Mouse (Mus musculus) limb, embryonic 11.5 days (tissue): ENCODE results near the gene Mrgpre. TPM values are rescaled to one million over a fixed set of nuclear protein-coding genes. Genes with fewer than 3 reads are reported as not detected.
A peak's percentile ranks its signal among the peaks of the same experiment; 100 is the strongest.

Experiments used
- ATAC-seq: fragments of 200-750 bp; cut with Nextera tagmentation; 2 replicates; pipeline ENCODE4 v1.8.0; 2017; ENCODE audit warnings: low read depth; ENCODE audit not compliant: insufficient number of reproducible peaks, low FRiP score, low TSS enrichment
- DNase-seq: peaks from one replicate; pipeline ENCODE4 v3.0.0-alpha.2; 2015; ENCODE audit warnings: low spot score
- H3K27ac ChIP-seq: fragments of 300-500 bp; sonication (generic); replicated peaks from 2 replicates; pipeline ENCODE4 v1.5.1; 2014; ENCODE audit warnings: low read depth, mild to moderate bottlenecking, low read length
- H3K27me3 ChIP-seq: fragments of 300-500 bp; sonication (generic); 2 replicates; pipeline ENCODE4 v1.6.1; 2014; ENCODE audit warnings: mild to moderate bottlenecking, low read length, mixed read lengths; ENCODE audit not compliant: control insufficient read depth, insufficient read depth
- H3K36me3 ChIP-seq: fragments of 300-500 bp; sonication (generic); 2 replicates; pipeline ENCODE4 v1.6.1; 2014; ENCODE audit warnings: mild to moderate bottlenecking, low read length, moderate library complexity, mixed read lengths; ENCODE audit not compliant: control insufficient read depth, insufficient read depth
- H3K4me1 ChIP-seq: fragments of 300-500 bp; sonication (generic); 2 replicates; pipeline ENCODE4 v1.6.1; 2014; ENCODE audit warnings: low read length, mixed read lengths; ENCODE audit not compliant: control insufficient read depth, insufficient read depth
- H3K4me2 ChIP-seq: fragments of 300-500 bp; sonication (generic); 2 replicates; pipeline ENCODE4 v1.6.1; 2014; ENCODE audit warnings: low read depth, mild to moderate bottlenecking, moderate library complexity; ENCODE audit not compliant: severe bottlenecking
- H3K4me3 ChIP-seq: fragments of 300-500 bp; sonication (generic); 2 replicates; pipeline ENCODE4 v1.5.1; 2014; ENCODE audit warnings: low read depth, low read length
- H3K9ac ChIP-seq: fragments of 300-500 bp; sonication (generic); 2 replicates; pipeline ENCODE4 v1.6.1; 2014; ENCODE audit warnings: mild to moderate bottlenecking, low read length
- H3K9me3 ChIP-seq: fragments of 300-500 bp; sonication (generic); 2 replicates; pipeline ENCODE4 v1.6.1; 2016; ENCODE audit warnings: low read length; ENCODE audit not compliant: control insufficient read depth
- WGBS: fragments of 180-500 bp; shearing (Covaris S2); extraction: QIAGEN DNeasy Blood & Tissue Kit; methylation state at CpG from one replicate; pipeline ENCODE4 v1.1.7; 2014; 5-methylcytosine and 5-hydroxymethylcytosine counted together
- polyA plus RNA-seq: library from polyadenylated mRNA; unstranded; fragments of >200 nt; fragmentation: Nextera tagmentation; extraction: Ambion mirVana; gene quantifications from 2 replicates; pipeline ENCODE4 v1.2.1, GENCODE M21; 2014

Mrgpre gene
- polyA plus RNA-seq, 1 experiment from 2014 or later, result 2.2 TPM

DNA sequence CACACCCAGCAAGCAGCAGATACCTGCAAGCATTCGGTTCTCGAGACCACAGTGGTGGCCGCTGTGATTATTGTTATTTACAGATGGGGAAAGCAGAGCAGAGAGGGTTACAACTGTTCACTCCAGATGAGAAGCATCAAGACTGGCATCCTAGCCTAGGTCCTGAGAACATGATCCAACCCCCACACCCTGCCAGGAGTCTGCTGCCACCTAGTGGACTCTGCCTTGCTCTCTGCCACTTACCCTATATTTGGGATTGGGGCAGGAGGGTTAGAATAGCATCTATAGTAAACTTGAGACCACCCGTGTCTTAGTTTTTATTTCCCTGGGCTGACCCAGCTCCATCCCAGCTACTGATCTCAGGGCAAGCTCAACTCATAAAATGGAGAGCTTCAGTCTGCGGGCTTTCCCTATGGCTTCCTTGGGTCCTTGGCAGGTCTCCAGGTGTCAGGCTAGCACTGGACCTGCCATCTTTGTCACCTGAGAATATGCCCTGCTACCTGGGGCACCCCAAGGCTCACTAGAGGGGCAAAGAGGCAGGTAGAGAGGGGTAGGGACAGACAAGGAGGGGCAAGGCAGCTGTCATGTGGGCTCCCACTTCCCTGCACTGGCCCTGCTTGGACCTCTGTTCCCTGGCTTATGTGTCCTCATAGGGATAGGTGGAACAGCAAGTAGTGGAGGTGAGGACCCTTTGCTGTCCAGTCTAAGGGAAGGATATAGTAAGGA is 30.1 kb downstream of the Mrgpre start:
- H3K36me3 ChIP-seq, result no peaks in the 10 kb centered on the region
- ATAC-seq (no peak), DNase-seq (peak; percentile 77)
- no peaks in the 10 kb centered on the region for H3K9me3 ChIP-seq
- H3K4me2 ChIP-seq, result no peak overlapping the region
- no peak overlapping the region for H3K9ac ChIP-seq
- no peak overlapping the region for H3K4me3 ChIP-seq
- peaks cover 6% of the 10 kb centered on the region; the same call in 1 of the 2 replicates for H3K27me3 ChIP-seq
- no peaks in the 10 kb centered on the region for H3K4me1 ChIP-seq
- 48% methylated on average over 5 of the region's 5 CpGs for WGBS
- H3K27ac ChIP-seq, result no peak overlapping the region

DNA sequence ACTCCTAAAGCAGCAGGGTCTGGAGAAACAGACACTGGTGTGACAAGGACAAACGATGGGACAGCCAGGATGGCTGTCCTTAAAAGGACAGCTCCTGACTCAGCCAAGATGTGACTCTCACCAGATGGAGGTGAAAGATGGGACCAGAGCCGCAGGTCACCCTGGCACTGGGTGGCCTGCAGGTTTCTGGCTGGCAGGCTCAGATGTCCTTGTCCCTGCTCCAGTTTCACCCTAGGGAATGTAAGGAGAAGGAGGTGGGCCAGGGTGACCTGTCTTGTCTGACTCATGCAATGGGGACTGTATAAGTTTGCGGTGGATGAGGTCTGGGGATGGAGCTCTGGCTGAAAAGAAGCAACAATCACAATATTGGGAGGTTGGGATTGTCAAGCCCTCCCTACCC is 31.7 kb downstream of the Mrgpre start:
- Histone ChIP-seq H3K9ac (no peak overlapping the region), H3K36me3 (no peaks in the 10 kb centered on the region), H3K4me1 (no peaks in the 10 kb centered on the region), H3K27me3 (peaks cover 6% of the 10 kb centered on the region; the same call in 1 of the 2 replicates), H3K4me3 (no peak overlapping the region), H3K4me2 (no peak overlapping the region), H3K27ac (no peak overlapping the region), H3K9me3 (no peaks in the 10 kb centered on the region)
- no peak for DNase-seq
- no peak for ATAC-seq
- 72% methylated on average over 3 of the region's 3 CpGs for WGBS

DNA sequence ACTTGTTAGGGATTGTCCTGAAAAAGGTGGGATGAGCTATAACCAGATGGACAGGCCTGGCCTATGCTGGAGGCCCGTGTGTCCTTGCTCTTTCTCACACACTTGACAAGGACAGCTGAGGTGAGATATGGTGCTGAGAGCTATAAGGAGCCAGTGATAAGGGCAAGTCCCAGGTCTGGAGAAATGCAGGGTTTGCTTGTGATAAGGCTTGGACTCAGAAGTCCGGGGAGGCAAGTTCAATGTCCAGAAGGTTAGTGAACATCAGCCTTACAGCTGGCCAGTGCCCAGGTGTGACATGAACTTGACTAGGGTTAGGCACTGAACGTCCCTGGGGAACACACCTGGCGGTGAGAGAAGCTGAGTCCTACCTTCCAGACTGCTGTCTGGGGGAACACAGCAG is 32.2 kb downstream of the Mrgpre start:
- Histone ChIP-seq H3K27me3 (peaks cover 6% of the 10 kb centered on the region; the same call in 1 of the 2 replicates), H3K9ac (no peak overlapping the region), H3K9me3 (no peaks in the 10 kb centered on the region), H3K4me3 (no peak overlapping the region), H3K27ac (no peak overlapping the region), H3K4me1 (no peaks in the 10 kb centered on the region), H3K4me2 (no peak overlapping the region), H3K36me3 (no peaks in the 10 kb centered on the region)
- ATAC-seq (no peak), DNase-seq (no peak)
- 70% methylated on average over 4 of the region's 4 CpGs for WGBS

DNA sequence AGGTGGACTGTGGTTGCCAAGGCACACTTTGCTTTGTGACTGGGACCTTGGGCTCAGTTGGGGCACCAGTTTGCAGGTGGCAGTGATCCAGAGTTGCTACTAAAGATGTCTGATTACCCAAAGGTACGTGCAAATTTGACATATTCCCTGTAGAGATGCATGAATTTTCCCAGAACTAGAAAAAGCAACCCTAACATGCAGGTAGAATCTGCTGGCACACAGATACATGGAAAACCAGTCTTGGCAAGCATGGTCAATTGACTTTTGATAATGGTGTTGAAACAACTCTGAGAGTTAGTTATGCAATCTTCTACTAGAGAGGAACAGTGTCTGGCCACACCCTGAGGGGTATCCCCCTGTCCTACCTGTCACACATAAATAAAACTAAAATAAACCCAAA is 32.9 kb downstream of the Mrgpre start:
- H3K9me3 ChIP-seq, result no peaks in the 10 kb centered on the region
- no peaks in the 10 kb centered on the region for H3K4me1 ChIP-seq
- WGBS, result 81% methylated on average over 1 of the region's 1 CpGs
- DNase-seq, result no peak
- no peak overlapping the region for H3K27ac ChIP-seq
- H3K4me2 ChIP-seq, result no peak overlapping the region
- H3K27me3 ChIP-seq, result peaks cover 6% of the 10 kb centered on the region; the same call in 1 of the 2 replicates
- no peaks in the 10 kb centered on the region for H3K36me3 ChIP-seq
- H3K9ac ChIP-seq, result no peak overlapping the region
- ATAC-seq, result no peak
- no peak overlapping the region for H3K4me3 ChIP-seq

DNA sequence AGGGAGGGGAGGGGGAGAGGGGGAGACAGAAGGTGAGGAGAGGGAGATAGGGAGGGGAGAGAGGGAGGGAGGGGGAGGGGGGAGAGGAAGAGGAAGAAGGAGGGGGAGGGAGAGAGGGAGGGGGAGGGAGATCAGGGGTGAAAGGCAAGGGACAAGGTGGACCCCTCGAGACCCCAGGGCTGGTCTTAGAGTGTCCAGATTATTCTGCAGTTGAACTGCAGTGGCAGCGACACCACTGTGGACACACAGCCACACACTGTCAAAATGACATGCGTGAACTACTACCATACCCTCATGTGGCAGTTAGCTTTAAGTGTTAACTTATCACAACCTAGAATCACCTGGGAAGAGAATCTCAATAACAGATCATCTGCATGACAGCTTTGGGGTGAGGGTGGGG is 35.3 kb downstream of the Mrgpre start:
- no peaks in the 10 kb centered on the region for H3K4me1 ChIP-seq
- H3K27me3 ChIP-seq, result no peaks in the 10 kb centered on the region
- H3K27ac ChIP-seq, result no peak overlapping the region
- H3K4me2 ChIP-seq, result no peak overlapping the region
- no peak overlapping the region for H3K4me3 ChIP-seq
- no peaks in the 10 kb centered on the region for H3K36me3 ChIP-seq
- H3K9me3 ChIP-seq, result no peaks in the 10 kb centered on the region
- WGBS, result 65% methylated on average over 3 of the region's 3 CpGs
- DNase-seq (no peak), ATAC-seq (no peak)
- no peak overlapping the region for H3K9ac ChIP-seq

DNA sequence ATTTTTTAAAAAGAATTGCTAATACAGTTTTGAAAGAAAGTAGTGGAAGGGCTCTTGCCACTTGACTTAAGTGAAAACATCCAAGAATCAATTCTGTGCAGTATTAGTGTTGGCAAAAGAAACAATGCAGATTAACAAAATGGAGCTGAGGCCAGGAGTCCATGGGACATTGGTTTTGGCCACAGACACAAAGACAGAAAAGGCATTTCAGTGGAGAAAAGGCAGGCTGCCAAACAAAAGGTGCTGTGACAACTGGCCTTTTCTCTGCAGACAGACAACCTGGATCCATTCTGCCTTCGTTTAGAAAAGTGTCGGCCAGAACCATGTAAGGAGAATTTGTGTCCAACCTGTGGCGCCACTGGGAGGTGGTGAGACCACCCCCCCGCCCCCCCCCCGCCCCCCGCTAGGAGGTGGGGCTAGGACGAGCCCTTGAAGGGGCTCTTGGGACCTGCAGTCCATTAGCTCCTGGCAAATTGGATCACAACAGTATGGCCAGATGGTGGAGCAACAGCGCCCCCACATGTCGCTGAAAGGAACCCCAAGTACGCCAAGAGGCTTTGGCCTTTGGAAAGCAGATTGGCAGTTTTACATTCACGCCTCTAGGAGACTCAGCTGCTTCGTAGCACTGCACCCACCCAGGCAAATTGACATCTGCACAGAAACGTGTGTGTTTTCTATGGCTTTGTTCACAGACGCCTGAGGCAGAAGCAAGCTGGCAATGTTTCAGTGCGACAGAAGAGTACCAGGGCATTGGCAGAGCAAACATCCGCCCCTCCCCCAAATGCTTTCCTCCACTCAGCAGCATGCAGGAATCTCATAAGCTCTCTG is 36.0 kb downstream of the Mrgpre start:
- no peaks in the 10 kb centered on the region for H3K27me3 ChIP-seq
- ATAC-seq (peak; percentile 56), DNase-seq (peak; percentile 97)
- H3K4me1 ChIP-seq, result no peaks in the 10 kb centered on the region
- 0 out of 2 replicates have a peak overlapping the region, but pooled peaks have one; percentile 18 for H3K27ac ChIP-seq
- H3K36me3 ChIP-seq, result no peaks in the 10 kb centered on the region
- no peaks in the 10 kb centered on the region for H3K9me3 ChIP-seq
- H3K4me2 ChIP-seq, result peak overlapping the region; percentile 38
- H3K4me3 ChIP-seq, result no peak overlapping the region
- peak overlapping the region; percentile 45 for H3K9ac ChIP-seq
- 3% methylated on average over 16 of the region's 16 CpGs for WGBS

DNA sequence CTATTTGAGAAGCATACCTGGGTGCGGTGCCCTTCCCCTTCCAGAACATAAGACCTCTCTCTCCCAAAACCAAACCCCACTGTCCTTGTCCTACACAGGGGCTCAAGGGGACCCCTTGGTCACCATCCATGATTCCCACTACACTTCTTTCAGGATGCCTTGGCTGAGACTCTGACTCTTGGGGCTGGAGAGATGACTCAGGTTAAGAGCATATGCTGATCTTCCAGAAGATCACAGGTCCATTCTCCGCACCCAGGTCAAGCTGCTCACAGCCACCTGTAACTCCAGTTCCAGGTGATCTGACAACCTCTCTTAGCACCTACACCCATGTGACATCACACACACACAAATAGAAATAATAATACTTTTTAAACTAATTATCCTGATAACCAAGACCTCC is 43.6 kb downstream of the Mrgpre start:
- Histone ChIP-seq H3K4me1 (peaks cover 12% of the 10 kb centered on the region), H3K27ac (no peak overlapping the region)
- WGBS, result 28% methylated on average over 2 of the region's 2 CpGs

DNA sequence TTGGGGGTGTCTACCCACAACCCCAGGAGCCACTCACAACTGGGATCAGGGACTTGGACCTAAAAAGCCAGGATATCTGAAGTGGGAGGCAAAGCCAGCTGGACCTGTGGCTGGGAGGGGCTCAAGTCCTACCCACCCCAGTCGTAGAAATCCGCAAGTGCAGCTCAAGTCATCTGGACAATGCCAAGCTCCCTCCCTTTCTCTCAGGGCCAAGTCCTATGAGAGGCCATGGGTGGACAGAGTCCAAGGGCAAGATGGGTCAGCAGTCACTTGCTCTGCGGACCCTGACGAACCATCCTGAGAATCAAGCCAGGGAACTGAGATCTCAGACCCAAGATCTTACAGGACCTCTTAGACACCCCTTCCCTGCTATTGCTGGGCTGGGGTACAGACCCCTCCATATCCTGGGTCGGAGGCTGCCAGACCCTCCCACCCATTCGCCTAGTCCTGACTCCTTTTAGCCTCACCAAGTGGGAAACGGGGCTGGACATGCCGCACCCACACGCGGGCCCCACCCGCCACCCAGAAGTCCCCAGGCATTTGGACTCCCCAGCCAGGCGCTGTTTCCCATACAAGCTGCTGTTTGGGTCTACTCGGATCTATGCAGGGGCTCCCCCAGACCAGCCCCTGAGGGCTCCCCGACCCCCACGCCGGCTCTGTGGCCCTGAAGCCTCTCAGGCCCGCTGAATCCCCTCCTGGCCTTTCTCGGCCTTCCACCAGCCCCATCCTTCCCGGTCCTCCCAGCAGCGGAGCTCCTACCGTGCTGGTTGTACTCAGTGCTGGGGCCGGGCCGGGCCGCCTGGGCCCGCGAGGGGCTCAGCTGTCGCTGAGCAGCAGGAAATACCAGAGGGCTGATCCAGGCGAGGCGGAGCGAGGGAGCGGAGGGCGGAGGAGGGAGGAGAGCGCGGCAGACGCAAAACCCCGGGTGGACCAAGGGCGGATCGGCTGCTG is 44.5 kb downstream of the Mrgpre start:
- Histone ChIP-seq H3K4me1 (peaks cover 12% of the 10 kb centered on the region), H3K9ac (peak overlapping the region; percentile 90), H3K36me3 (no peaks in the 10 kb centered on the region), H3K4me2 (peak overlapping the region; percentile 84), H3K27me3 (no peaks in the 10 kb centered on the region), H3K27ac (peak overlapping the region; percentile 67; the same call in 1 of the 2 replicates), H3K9me3 (no peaks in the 10 kb centered on the region), H3K4me3 (peak overlapping the region; percentile 74)
- WGBS, result 2% methylated on average over 35 of the region's 38 CpGs
- ATAC-seq (peak; percentile 85), DNase-seq (peak; percentile 89)

More for the DNA sequence above, 43.6 kb downstream of the Mrgpre start:
- DNase-seq (no peak), ATAC-seq (0 out of 2 replicates have a peak, but pooled peaks have one; percentile 16)
- Histone ChIP-seq H3K27me3 (no peaks in the 10 kb centered on the region), H3K36me3 (no peaks in the 10 kb centered on the region), H3K9me3 (no peaks in the 10 kb centered on the region), H3K9ac (no peak overlapping the region; the same call in 1 of the 2 replicates), H3K4me2 (peak overlapping the region; percentile 84), H3K4me3 (peak overlapping the region; percentile 74)
